Mouse (Mus musculus) limb, embryonic 14.5 days (tissue): ENCODE data around the gene Prg3. TPM values are rescaled to one million over a fixed set of nuclear protein-coding genes. Genes with fewer than 3 reads are reported as not detected.

ENCODE experiments used
- ATAC-seq: fragments of 200-750 bp; cut with Nextera tagmentation; 2 replicates; pipeline ENCODE4 v1.8.0; 2017; ENCODE audit warnings: low read depth, moderate number of reproducible peaks, moderate TSS enrichment; ENCODE audit not compliant: low FRiP score
- DNase-seq: peaks from one replicate; pipeline ENCODE4 v3.0.0-alpha.2; 2015; ENCODE audit warnings: low spot score
- H3K27ac ChIP-seq: fragments of 300-500 bp; sonication (generic); replicated peaks from 2 replicates; pipeline ENCODE4 v1.5.1; 2014; ENCODE audit warnings: low read depth, mild to moderate bottlenecking, low read length, moderate library complexity, mixed read lengths
- H3K27me3 ChIP-seq: fragments of 300-500 bp; sonication (generic); 2 replicates; pipeline ENCODE4 v1.6.1; 2014; ENCODE audit warnings: low read length, mixed read lengths; ENCODE audit not compliant: control insufficient read depth, insufficient read depth
- H3K36me3 ChIP-seq: fragments of 300-500 bp; sonication (generic); 2 replicates; pipeline ENCODE4 v1.6.1; 2014; ENCODE audit warnings: mild to moderate bottlenecking, low read length, moderate library complexity, mixed read lengths; ENCODE audit not compliant: control insufficient read depth, insufficient read depth
- H3K4me1 ChIP-seq: fragments of 300-500 bp; sonication (generic); 2 replicates; pipeline ENCODE4 v1.6.1; 2014; ENCODE audit warnings: antibody characterized with exemption, low read length, mixed read lengths; ENCODE audit not compliant: control insufficient read depth, insufficient read depth
- H3K4me2 ChIP-seq: fragments of 300-500 bp; sonication (generic); replicated peaks from 2 replicates; pipeline ENCODE4 v1.6.1; 2014; ENCODE audit warnings: low read depth, mild to moderate bottlenecking, low read length, moderate library complexity; ENCODE audit not compliant: severe bottlenecking
- H3K4me3 ChIP-seq: fragments of 300-500 bp; sonication (generic); replicated peaks from 2 replicates; pipeline ENCODE4 v1.5.1; 2014; ENCODE audit warnings: low read length
- H3K9ac ChIP-seq: fragments of 300-500 bp; sonication (generic); 2 replicates; pipeline ENCODE4 v1.6.1; 2014; ENCODE audit warnings: mild to moderate bottlenecking, low read depth, low read length, moderate library complexity; ENCODE audit not compliant: severe bottlenecking
- H3K9me3 ChIP-seq: fragments of 300-500 bp; sonication (generic); 2 replicates; pipeline ENCODE4 v1.6.1; 2016; ENCODE audit warnings: low read length; ENCODE audit not compliant: control insufficient read depth
- POLR2A ChIP-seq: fragments of 200-500 bp; IDR thresholded peaks from 2 replicates; pipeline ENCODE4 v1.8.0; 2012; ENCODE audit warnings: inconsistent platforms, mild to moderate bottlenecking, moderate library complexity, borderline replicate concordance; ENCODE audit not compliant: insufficient read depth, insufficient read length; ENCODE audit errors: extremely low read depth
- WGBS: fragments of 180-500 bp; shearing (Covaris S2); extraction: QIAGEN DNeasy Blood & Tissue Kit; methylation state at CpG from one replicate; pipeline ENCODE4 v1.1.7; 2014; 5-methylcytosine and 5-hydroxymethylcytosine counted together
- polyA plus RNA-seq, 2 experiments: library from polyadenylated mRNA; depleted of rRNA in 1 of 2; stranded (reverse) in 1 of 2; unstranded in 1 of 2; fragments of >200 nt; fragmentation: Nextera tagmentation in 1 of 2; extraction: Ambion mirVana in 1 of 2; gene quantifications; 2 replicates each; pipeline versions ENCODE4 v1.2.1 to v1.2.3; 2012 to 2014

The Prg3 gene
- polyA plus RNA-seq, 2 experiments: not detected

- Histone ChIP-seq H3K4me1 (peaks cover 5% of the 10 kb centered on the region), H3K4me3 (no peak overlapping the region), H3K27ac (no peak overlapping the region), H3K9ac (no peak overlapping the region), H3K9me3 (no peaks in the 10 kb centered on the region), H3K36me3 (no peaks in the 10 kb centered on the region), H3K4me2 (no peak overlapping the region), H3K27me3 (no peaks in the 10 kb centered on the region)
- ATAC-seq (no peak), DNase-seq (no peak)
- no peak for TF ChIP-seq POLR2A
- WGBS: 24% methylated on average over 4 of the region's 4 CpGs
Observed at GRCm38 (mm10) chr2:85007729-85008128, 19.7 kb downstream of the Prg3 start.

- Histone ChIP-seq H3K4me1 (peaks cover 5% of the 10 kb centered on the region), H3K9me3 (no peaks in the 10 kb centered on the region), H3K36me3 (no peaks in the 10 kb centered on the region), H3K27me3 (no peaks in the 10 kb centered on the region), H3K9ac (no peak overlapping the region), H3K4me2 (no peak overlapping the region), H3K27ac (no peak overlapping the region), H3K4me3 (no peak overlapping the region)
- 52% methylated on average over 2 of the region's 2 CpGs for WGBS
- TF ChIP-seq POLR2A: no peak
- DNase-seq (no peak), ATAC-seq (no peak)
Observed at GRCm38 (mm10) chr2:85009212-85009611, 21.2 kb downstream of the Prg3 start.

- no peaks in the 10 kb centered on the region for H3K9me3 ChIP-seq
- no peak overlapping the region for H3K4me3 ChIP-seq
- 0 out of 2 replicates have a peak overlapping the region, but pooled peaks have one; percentile 6 for H3K9ac ChIP-seq
- peak overlapping the region; percentile 38; the same call in 1 of the 2 replicates for H3K27ac ChIP-seq
- no peak for DNase-seq
- no peak overlapping the region for H3K4me2 ChIP-seq
- 41% methylated on average over 9 of the region's 9 CpGs for WGBS
- no peaks in the 10 kb centered on the region for H3K36me3 ChIP-seq
- H3K4me1 ChIP-seq: peaks cover 5% of the 10 kb centered on the region
- H3K27me3 ChIP-seq: no peaks in the 10 kb centered on the region
- 0 out of 2 replicates have a peak, but pooled peaks have one; percentile 23 for ATAC-seq
- no peak for TF ChIP-seq POLR2A
Observed at GRCm38 (mm10) chr2:85011906-85012604, 24.0 kb downstream of the Prg3 start.

GRCm38 (mm10) chr2:85012679-85013078 is 24.7 kb downstream of the Prg3 start:
- 78% methylated on average over 14 of the region's 14 CpGs for WGBS
- Histone ChIP-seq H3K36me3 (no peaks in the 10 kb centered on the region), H3K9ac (no peak overlapping the region), H3K4me2 (no peak overlapping the region), H3K27ac (peak overlapping the region; percentile 38; the same call in 1 of the 2 replicates), H3K9me3 (no peaks in the 10 kb centered on the region), H3K4me3 (no peak overlapping the region), H3K27me3 (no peaks in the 10 kb centered on the region), H3K4me1 (peaks cover 5% of the 10 kb centered on the region)
- ATAC-seq (no peak), DNase-seq (no peak)
- no peak for TF ChIP-seq POLR2A

GRCm38 (mm10) chr2:85013826-85014587 is 26.0 kb downstream of the Prg3 start:
- no peak overlapping the region for H3K27ac ChIP-seq
- 74% methylated on average over 5 of the region's 5 CpGs for WGBS
- ATAC-seq: no peak
- no peaks in the 10 kb centered on the region for H3K36me3 ChIP-seq
- H3K9ac ChIP-seq: no peak overlapping the region
- H3K4me3 ChIP-seq: no peak overlapping the region
- no peak for TF ChIP-seq POLR2A
- no peaks in the 10 kb centered on the region for H3K27me3 ChIP-seq
- no peaks in the 10 kb centered on the region for H3K9me3 ChIP-seq
- H3K4me2 ChIP-seq: no peak overlapping the region
- DNase-seq: no peak
- H3K4me1 ChIP-seq: peaks cover 5% of the 10 kb centered on the region
